Mouse (Mus musculus): ENCODE results near the gene Olfr1130.
"Not testable (repeated sequence)": the region's sequence is repeated elsewhere in the genome, so short reads cannot be mapped to it uniquely, and the experiment has no call there.

Olfr1130 gene

DNA sequence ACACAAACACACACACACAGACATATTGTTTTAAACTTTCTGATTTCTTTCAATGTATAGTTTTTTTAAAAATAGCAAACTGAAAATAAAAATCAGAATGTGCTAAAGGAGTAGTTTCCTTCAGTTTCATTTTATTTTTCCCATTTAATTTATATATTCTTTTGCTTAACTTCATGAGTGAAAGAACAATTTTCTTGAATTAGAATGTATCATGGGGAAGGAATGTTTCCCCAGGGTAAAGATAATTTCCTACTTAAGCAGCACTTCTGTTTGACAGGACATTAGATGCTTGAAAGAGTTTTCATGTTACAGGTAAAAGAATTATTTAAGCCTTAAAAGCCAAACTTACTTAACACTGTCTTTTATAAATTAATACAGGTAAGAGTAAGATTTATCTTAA lies at the start of gene Olfr1130:
Olfr1130 (plus strand) TSS at position 301 of the 400 bp plus-strand sequence.
- DNase-seq (ENCODE audit: low spot score), result not testable (repeated sequence)

GRCm38 (mm10) chr2:87573602-87574001 lies 32.4 kb upstream of the Olfr1130 start, which contains the start of gene Olfr1129:
Gene Olfr1129 (plus strand): TSS chr2:87573902.
- DNase-seq (ENCODE audit: low spot score), result not testable (repeated sequence)

DNA sequence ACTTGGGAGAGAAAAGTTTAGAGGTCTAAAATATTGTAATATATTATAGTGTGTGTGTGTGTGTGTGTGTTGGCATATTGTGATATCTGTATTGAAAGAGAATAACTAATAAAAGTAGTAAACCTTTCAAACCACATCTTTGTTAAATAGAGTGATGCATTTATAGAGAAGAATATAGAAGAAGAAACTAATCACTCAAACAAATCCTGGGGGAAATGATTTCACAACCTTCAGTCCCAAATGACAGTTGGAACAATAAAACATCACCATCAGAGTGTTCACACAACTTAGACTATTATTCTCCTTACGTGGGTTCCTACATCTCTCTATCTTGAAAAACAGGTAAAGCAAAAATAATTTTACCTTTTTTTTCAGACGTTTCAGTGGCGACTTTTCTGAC lies 20.8 kb downstream of the Olfr1130 start, which contains the start of gene Olfr1131:
Olfr1131 (plus strand) TSS at position 301 of the 400 bp plus-strand sequence.
- DNase-seq (ENCODE audit: low spot score), result no peak

- DNase-seq (ENCODE audit: low spot score), result no peak
Observed at GRCm38 (mm10) chr2:87637435-87637834, 31.4 kb downstream of the Olfr1130 start, which contains the start of gene Olfr1132. Gene Olfr1132 (minus strand): TSS chr2:87637535.

DNA sequence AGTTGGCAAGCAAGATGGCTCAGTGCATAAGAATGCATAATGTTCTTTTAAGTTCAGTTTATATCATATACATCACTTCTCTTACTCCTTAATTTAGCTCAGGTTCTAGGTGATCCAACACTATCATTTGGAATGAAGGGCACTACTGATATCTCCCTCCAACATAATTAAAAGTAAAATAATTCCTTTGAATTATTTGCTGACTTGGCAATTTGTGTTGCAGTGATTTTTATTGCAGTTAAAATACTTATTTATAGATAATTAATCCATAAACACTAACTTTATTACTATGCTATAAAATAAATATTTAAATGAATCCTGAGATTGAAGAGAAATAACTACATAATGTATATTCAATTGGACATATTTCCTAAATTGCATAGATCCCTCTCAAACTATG lies 36.4 kb downstream of the Olfr1130 start:
- DNase-seq (ENCODE audit: low spot score), result no peak

DNA sequence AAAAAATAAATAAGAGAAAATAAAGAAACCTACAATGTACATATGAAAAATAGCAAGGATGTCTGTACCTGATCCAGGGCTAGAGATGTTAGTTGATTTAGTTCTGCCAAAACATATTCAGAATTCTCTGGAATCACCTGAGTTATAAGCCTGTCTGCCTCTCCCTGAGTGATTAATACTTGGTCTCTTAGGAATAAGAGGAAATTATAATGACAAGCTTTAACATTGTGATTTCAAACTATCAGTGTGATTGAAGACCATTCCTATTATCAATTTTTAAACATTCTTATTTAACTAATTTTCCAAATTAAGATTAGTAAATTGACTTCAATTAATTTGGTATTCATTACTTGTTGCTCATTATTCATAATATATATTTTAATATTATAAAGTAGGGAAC lies 41.3 kb downstream of the Olfr1130 start, which contains the start of gene Olfr1133:
Olfr1133 (minus strand) TSS at position 101 of the 400 bp plus-strand sequence.
- DNase-seq (ENCODE audit: low spot score), result no peak

- DNase-seq (ENCODE audit: low spot score), result no peak
Observed at GRCm38 (mm10) chr2:87658360-87658759, 52.3 kb downstream of the Olfr1130 start, which contains the start of gene Olfr1134. Gene Olfr1134 (minus strand): TSS chr2:87658460.

All from layer of hippocampus, adult 9-10 months (tissue).